Mouse (Mus musculus) CD8-positive naive resting alpha-beta T cell, adult 57 days (primary cell): Measurements from ENCODE around the gene Crabp2. TPM values are rescaled to one million over a fixed set of nuclear protein-coding genes. Genes with fewer than 3 reads are reported as not detected.

Source experiments
- total RNA-seq: library from RNA; stranded (reverse); gene quantifications from one replicate; pipeline ENCODE4 v1.2.4, GENCODE M21; 2023

Crabp2 gene
- total RNA-seq: 2.1 TPM

DNA sequence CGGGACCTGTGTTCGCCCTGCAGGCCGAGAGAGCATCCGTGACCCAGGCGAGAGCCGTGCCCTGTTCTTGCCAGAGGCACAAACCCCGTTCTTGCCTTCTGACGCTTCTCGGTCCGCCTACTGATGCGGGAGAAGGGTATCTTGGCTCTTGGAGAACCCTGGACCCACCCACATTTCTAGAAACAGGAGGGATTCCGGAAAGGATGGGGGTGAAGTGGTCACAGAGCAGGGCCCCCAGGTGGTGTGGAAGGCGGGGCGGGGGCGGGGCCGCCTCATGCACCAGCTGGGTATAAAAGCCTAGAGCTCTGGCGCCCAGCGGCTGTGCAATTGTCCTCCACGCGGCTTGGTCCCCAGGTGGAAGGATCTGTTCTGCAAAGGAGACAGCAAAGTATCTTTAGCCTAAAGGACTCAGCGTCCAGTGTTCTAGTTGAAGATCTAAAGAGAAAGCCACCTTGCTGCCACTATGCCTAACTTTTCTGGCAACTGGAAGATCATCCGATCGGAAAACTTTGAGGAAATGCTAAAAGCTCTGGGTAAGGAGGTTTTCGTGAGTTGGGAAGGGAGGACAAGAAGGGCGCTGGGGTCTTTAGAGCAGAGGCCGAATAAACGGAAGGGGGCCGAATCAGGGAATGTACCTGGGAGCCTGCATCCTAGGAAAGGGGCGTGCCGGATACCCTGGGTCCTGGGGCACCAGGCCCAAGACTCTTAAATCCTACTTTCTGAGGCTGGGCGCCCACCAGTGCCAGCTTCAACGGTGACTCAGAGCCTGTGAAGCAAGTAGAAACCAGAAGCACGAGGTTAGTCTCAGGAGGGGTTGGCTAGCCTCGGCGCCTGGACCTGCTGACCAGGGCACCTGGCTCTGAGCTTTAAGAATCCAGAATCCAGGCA, at the start of gene Crabp2:
Gene Crabp2, plus strand, starts transcription at position 289 of the 888 bp plus-strand sequence.

DNA sequence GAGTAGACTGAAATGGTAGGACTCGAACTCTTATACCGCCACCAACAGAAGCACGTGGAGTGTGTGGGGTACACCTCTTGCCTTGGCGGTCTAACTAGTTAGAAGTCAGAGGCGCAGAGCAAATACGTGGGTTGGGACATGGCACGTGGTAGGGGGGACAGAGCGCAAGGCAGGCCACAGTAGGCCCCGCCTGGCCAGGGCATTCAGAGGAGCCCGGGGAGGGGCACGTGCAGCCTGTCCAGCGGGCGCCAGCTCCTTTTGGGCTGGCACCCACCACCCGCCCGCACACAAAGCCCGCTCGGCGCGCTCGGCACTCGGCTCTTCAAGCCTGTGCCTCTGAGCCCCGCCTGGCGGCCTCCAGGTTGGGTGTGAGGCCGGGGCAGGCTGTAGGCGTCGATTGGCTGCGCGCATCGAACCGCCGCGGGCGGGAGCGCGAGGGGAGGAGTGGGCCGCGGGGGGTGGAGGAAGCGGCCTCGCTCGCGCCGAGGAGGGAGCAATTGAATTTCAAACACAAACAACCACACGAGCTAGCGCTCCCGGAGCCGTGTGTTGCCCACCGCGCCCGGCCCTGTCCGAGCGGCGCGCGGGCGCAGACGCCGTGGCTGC, 42.5 kb upstream of the Crabp2 start, which contains the start of gene Hdgf:
Gene Hdgf, plus strand, starts transcription at position 442 of the 606 bp plus-strand sequence.

GRCm38 (mm10) chr3:87919336-87920108, 28.9 kb upstream of the Crabp2 start, which contains the start of gene Mrpl24:
Gene Mrpl24, plus strand, starts transcription at chr3:87919506.

GRCm38 (mm10) chr3:87930078-87930795, 18.2 kb upstream of the Crabp2 start, which contains the start of the genes Isg20l2 and Rrnad1:
Gene Isg20l2, plus strand, starts transcription at chr3:87930314.
Gene Rrnad1, minus strand, starts transcription at chr3:87930717.

DNA sequence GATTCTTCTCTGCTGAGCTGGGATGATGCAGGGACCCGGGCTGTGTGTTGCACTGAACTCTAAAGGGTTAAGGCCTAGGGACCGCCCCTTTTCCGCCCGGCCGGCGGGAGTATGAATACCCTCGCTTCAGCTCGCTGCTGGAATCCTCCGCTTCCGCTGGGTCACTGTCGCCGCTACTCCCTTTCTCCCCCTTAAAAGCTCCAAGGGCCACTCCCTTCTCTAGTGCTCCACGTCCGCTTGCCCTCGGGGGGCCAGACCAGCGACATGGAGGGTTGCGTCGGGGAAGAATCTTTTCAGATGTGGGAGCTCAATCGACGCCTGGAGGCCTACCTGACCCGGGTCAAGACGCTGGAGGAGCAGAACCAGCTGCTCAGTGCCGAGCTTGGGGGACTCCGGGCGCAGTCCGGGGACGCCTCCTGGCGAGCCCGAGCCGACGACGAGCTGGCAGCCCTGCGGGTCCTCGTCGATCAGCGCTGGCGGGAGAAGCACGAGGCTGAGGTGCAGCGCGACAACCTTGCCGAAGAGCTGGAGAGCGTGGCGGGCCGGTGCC, 22.5 kb downstream of the Crabp2 start, which contains the start of gene Nes:
Gene Nes, plus strand, starts transcription at position 140 of the 550 bp plus-strand sequence.

GRCm38 (mm10) chr3:88000181-88000580, 51.7 kb downstream of the Crabp2 start, which contains the start of gene Bcan:
Gene Bcan, minus strand, starts transcription at chr3:88000230.

Other genes with a start within 250 kb of the Crabp2 start
- 0.12 TPM for gene Lrrc71, start 200.0 kb upstream of the Crabp2 start, total RNA-seq
- gene Ntrk1, start 153.5 kb upstream of the Crabp2 start, total RNA-seq: not detected
- not detected for gene Insrr, start 151.7 kb upstream of the Crabp2 start, total RNA-seq
- 16.7 TPM for gene Pear1, start 124.4 kb upstream of the Crabp2 start, total RNA-seq
- gene Sh2d2a, start 101.9 kb upstream of the Crabp2 start, total RNA-seq: 262 TPM
- 58.1 TPM for gene Prcc, start 63.1 kb upstream of the Crabp2 start, total RNA-seq
- 79.8 TPM for gene Hdgf, start 42.3 kb upstream of the Crabp2 start, total RNA-seq
- 150 TPM for gene Mrpl24, start 29.2 kb upstream of the Crabp2 start, total RNA-seq
- gene Isg20l2, start 18.4 kb upstream of the Crabp2 start, total RNA-seq: 60.8 TPM
- gene Rrnad1, start 17.9 kb upstream of the Crabp2 start, total RNA-seq: 26.4 TPM
- not detected for gene Nes, start 22.4 kb downstream of the Crabp2 start, total RNA-seq
- gene Bcan, start 51.6 kb downstream of the Crabp2 start, total RNA-seq: not detected
- not detected for gene Hapln2, start 78.9 kb downstream of the Crabp2 start, total RNA-seq
- gene Gpatch4, start 94.4 kb downstream of the Crabp2 start, total RNA-seq: 26.0 TPM
- 20.0 TPM for gene Naxe, start 109.8 kb downstream of the Crabp2 start, total RNA-seq
- gene Ttc24, start 129.6 kb downstream of the Crabp2 start, total RNA-seq: not detected
- gene Iqgap3, start 133.3 kb downstream of the Crabp2 start, total RNA-seq: 0.12 TPM
- 328 TPM for gene Mef2d, start 193.7 kb downstream of the Crabp2 start, total RNA-seq